In the genomic region with DNA sequence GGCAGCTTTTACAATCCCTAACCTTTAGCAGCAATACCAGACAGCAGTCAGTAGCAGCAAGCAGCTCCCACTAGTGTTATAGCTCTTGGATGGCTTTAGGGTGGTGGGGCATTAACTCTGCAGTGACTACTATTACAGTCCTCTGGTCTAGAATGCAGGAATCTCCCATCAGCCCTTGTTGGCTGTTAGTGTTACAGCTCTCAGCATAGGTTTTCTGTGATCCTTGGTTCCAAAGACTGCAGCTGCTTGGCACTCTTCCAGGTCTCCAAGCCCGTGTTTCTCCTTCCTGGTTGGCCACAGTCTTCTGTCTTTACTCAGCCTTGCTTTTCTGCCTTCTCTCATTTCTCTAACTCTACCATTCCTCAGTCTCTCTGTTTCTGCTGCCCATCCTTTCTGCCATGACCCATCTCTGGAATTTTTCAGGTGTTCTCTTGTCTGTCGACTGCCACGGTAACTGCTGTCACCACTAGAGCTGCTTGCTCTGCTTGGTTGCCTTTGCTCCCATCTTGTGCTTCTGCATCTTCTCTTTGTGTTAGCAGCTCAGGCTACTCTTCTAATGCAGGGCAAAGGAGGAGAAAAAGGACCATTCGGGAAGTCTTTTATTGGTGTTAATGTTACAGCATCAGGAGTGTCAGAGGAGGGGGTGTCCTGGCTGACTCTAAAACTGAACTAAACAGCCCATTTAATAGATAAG, we compare ENCODE assay signal across 9 mouse cellular contexts. TPM values are rescaled to one million over a fixed set of nuclear protein-coding genes. Genes with fewer than 3 reads are reported as not detected.
A peak's percentile ranks its signal among the peaks of the same experiment; 100 is the strongest.
DNase-seq lines count a peak whose midpoint lies in the region; ATAC-seq and TF ChIP-seq lines count a peak whose summit lies in the region.
"Had no signal": no experiment of that assay in that cellular context is flagged by ENCODE, and none has a peak within 500 bp of the region (broad histone marks: within the 10 kb centered on the region; RNA-seq: fewer than 3 reads in every experiment).

No protein-coding gene starts in this region.

- peak; percentile 21 to 23 for DNase-seq in cerebellum, postnatal 10 days
- no peak for DNase-seq in cerebellum, adult 2 months
- DNase-seq in testis, postnatal 10 days (ENCODE audit: low spot score) = peak; percentile 46
- DNase-seq in testis, postnatal 14 days (ENCODE audit: low spot score) = no peak
- DNase-seq in skeletal muscle tissue, adult 2 months (ENCODE audit: low read depth, low spot score) = peak; percentile 64
- no peak for DNase-seq in spleen, adult 18-20 months
- no peak for DNase-seq in frontal cortex, postnatal 14 days (ENCODE audit: low spot score in 2 of 2)

- ATAC-seq in intestine, embryonic 15.5 days = peak; percentile 84

- H3K27me3 ChIP-seq in cerebellum, adult 2 months (ENCODE audit: control insufficient read depth, insufficient read depth, low read length) = no peaks in the 10 kb centered on the region
- H3K27me3 ChIP-seq in intestine, embryonic 15.5 days (replicated peaks) = no peaks in the 10 kb centered on the region

- no peak for TF ChIP-seq CTCF in cerebellum, adult 2 months (IDR thresholded peaks at IDR 0.05; ENCODE audit: borderline replicate concordance, insufficient read depth, low read depth, low read length)

- no peaks in the 10 kb centered on the region for H3K36me3 ChIP-seq in intestine, embryonic 15.5 days

- no peak overlapping the region for H3K4me2 ChIP-seq in intestine, embryonic 15.5 days (replicated peaks)

- H3K27ac ChIP-seq in cerebellum, adult 2 months (ENCODE audit: insufficient read depth, low read length) = no peak overlapping the region
- H3K27ac ChIP-seq in intestine, embryonic 15.5 days = peak overlapping the region; percentile 28; the same call in 1 of the 2 replicates

- H3K4me1 ChIP-seq in cerebellum, adult 2 months (ENCODE audit: control insufficient read depth, insufficient read depth, low read length) = no peaks in the 10 kb centered on the region
- peaks cover 8% of the 10 kb centered on the region for H3K4me1 ChIP-seq in intestine, embryonic 15.5 days (replicated peaks)

- no peak overlapping the region for H3K9ac ChIP-seq in intestine, embryonic 15.5 days

- no peak for TF ChIP-seq POLR2A in cerebellum, adult 2 months (IDR thresholded peaks at IDR 0.05; ENCODE audit: borderline replicate concordance, insufficient read depth, low read length)

- WGBS in cerebellum, adult 2 months = 62% methylated on average over 4 of the region's 4 CpGs
- WGBS in intestine, embryonic 15.5 days = 50% methylated on average over 4 of the region's 4 CpGs

- H3K9me3 ChIP-seq in intestine, embryonic 15.5 days = no peaks in the 10 kb centered on the region

- no peak overlapping the region for H3K4me3 ChIP-seq in cerebellum, adult 2 months (replicated peaks; ENCODE audit: insufficient read depth, low read depth, low read length)
- no peak overlapping the region for H3K4me3 ChIP-seq in intestine, embryonic 15.5 days (replicated peaks)

RNA-seq across cellular contexts. Expression of a gene that starts 14.5 kb away (rescaled TPM):
- polyA plus RNA-seq in cerebellum, adult 2 months (2012; rRNA removed) = 0.06 TPM in 1 of 2 replicates, not detected in the other
- 0.13 and 0.20 TPM in 2 replicates for polyA plus RNA-seq in intestine, embryonic 15.5 days (2015; fragmentation: Nextera tagmentation; extraction: Ambion mirVana)
- polyA plus RNA-seq: C2C12 had no signal

RNA-seq across cellular contexts. Expression of a gene that starts 26.1 kb away (rescaled TPM):
- 0.16 and 0.17 TPM in 2 replicates for polyA plus RNA-seq in cerebellum, adult 2 months (2012; rRNA removed)
- 1.2 and 1.3 TPM in 2 replicates for polyA plus RNA-seq in intestine, embryonic 15.5 days (2015; fragmentation: Nextera tagmentation; extraction: Ambion mirVana)
- polyA plus RNA-seq: C2C12 had no signal

RNA-seq across cellular contexts. Expression of a gene that starts 28.6 kb away (rescaled TPM):
- polyA plus RNA-seq in cerebellum, adult 2 months (2012; rRNA removed) = 0.44 and 0.49 TPM in 2 replicates
- 3.8 and 4.3 TPM in 2 replicates for polyA plus RNA-seq in intestine, embryonic 15.5 days (2015; fragmentation: Nextera tagmentation; extraction: Ambion mirVana)

RNA-seq across cellular contexts. Expression of a gene that starts 37.5 kb away (rescaled TPM):
- polyA plus RNA-seq in cerebellum, adult 2 months (2012; rRNA removed) = 0.17 and 0.33 TPM in 2 replicates
- not detected in 2 replicates for polyA plus RNA-seq in intestine, embryonic 15.5 days (2015; fragmentation: Nextera tagmentation; extraction: Ambion mirVana)
- polyA plus RNA-seq: C2C12 had no signal

Comparison
In these comparisons a context has a peak if more than half of its experiments do, and no peak if none do; other contexts are left out.
1. DNase-seq: peak in cerebellum, postnatal 10 days (2 of 2), testis, postnatal 10 days (single experiment) and skeletal muscle tissue, adult 2 months (single experiment); none in cerebellum, adult 2 months (0 of 2), testis, postnatal 14 days (single experiment), spleen, adult 18-20 months (0 of 2) and frontal cortex, postnatal 14 days (0 of 2).